Mouse (Mus musculus) bone marrow, adult 2 months (tissue): Measurements from ENCODE around the gene Aff1. TPM values are rescaled to one million over a fixed set of nuclear protein-coding genes. Genes with fewer than 3 reads are reported as not detected.

Source experiments
- H3K27ac ChIP-seq: fragments of 200-500 bp; 2 replicates; pipeline ENCODE4 v1.5.1; 2012; ENCODE audit warnings: low read depth, mild to moderate bottlenecking, control low read depth, inconsistent platforms, low read length; ENCODE audit not compliant: control insufficient read depth, poor library complexity, insufficient read depth
- H3K4me1 ChIP-seq: fragments of 200-500 bp; 2 replicates; pipeline ENCODE4 v1.6.1; 2011; ENCODE audit warnings: low read length; ENCODE audit not compliant: control insufficient read depth, insufficient read depth
- H3K4me3 ChIP-seq: fragments of 200-500 bp; replicated peaks from 2 replicates; pipeline ENCODE3; 2011; ENCODE audit warnings: mild to moderate bottlenecking, low read depth, low read length, control low read depth; ENCODE audit not compliant: control insufficient read depth
- CTCF ChIP-seq: fragments of 200-500 bp; IDR thresholded peaks from 2 replicates; pipeline ENCODE4 v1.5.1; 2011; ENCODE audit warnings: low read length, control low read depth; ENCODE audit not compliant: control insufficient read depth, insufficient read depth
- POLR2A ChIP-seq: fragments of 200-500 bp; IDR thresholded peaks from 2 replicates; pipeline ENCODE4 v1.6.1; 2011; ENCODE audit warnings: low read depth, mild to moderate bottlenecking, control low read depth, low read length, borderline replicate concordance; ENCODE audit not compliant: control insufficient read depth
- WGBS: fragments of 180-500 bp; shearing (Covaris S2); methylation state at CpG from one replicate; pipeline ENCODE4 v1.1.7; 2018; 5-methylcytosine and 5-hydroxymethylcytosine counted together
- polyA plus RNA-seq: library from polyadenylated mRNA; stranded (reverse); fragments of >200 nt; gene quantifications from 2 replicates; pipeline ENCODE4 v1.2.4, GENCODE M21; 2011; ENCODE audit warnings: low replicate concordance; ENCODE audit not compliant: missing spikeins, insufficient read depth, insufficient read length

Aff1 gene
- polyA plus RNA-seq, 1 experiment, result 41.4 TPM

GRCm38 (mm10) chr5:103845418-103846153 lies 153.4 kb downstream of the Aff1 start:
- 93% methylated on average over 19 of the region's 19 CpGs for WGBS
- Histone ChIP-seq H3K4me1 (no peaks in the 10 kb centered on the region), H3K4me3 (no peak overlapping the region), H3K27ac (no peak overlapping the region)
- no peak for TF ChIP-seq POLR2A
- no peak for TF ChIP-seq CTCF

GRCm38 (mm10) chr5:103846154-103846551 lies 154.0 kb downstream of the Aff1 start:
- Histone ChIP-seq H3K27ac (no peak overlapping the region), H3K4me3 (no peak overlapping the region), H3K4me1 (no peaks in the 10 kb centered on the region)
- WGBS, result 95% methylated on average over 10 of the region's 10 CpGs
- TF ChIP-seq CTCF, result no peak
- TF ChIP-seq POLR2A, result no peak

GRCm38 (mm10) chr5:103846609-103847008 lies 154.4 kb downstream of the Aff1 start:
- no peak overlapping the region for H3K4me3 ChIP-seq
- no peak overlapping the region for H3K27ac ChIP-seq
- TF ChIP-seq CTCF (no peak), POLR2A (no peak)
- H3K4me1 ChIP-seq, result no peaks in the 10 kb centered on the region
- 87% methylated on average over 5 of the region's 5 CpGs for WGBS

GRCm38 (mm10) chr5:103848546-103848945 lies 156.4 kb downstream of the Aff1 start:
- no peak for TF ChIP-seq CTCF
- TF ChIP-seq POLR2A, result no peak
- WGBS, result 94% methylated on average over 8 of the region's 8 CpGs
- H3K4me3 ChIP-seq, result no peak overlapping the region
- no peaks in the 10 kb centered on the region for H3K4me1 ChIP-seq
- H3K27ac ChIP-seq, result no peak overlapping the region

GRCm38 (mm10) chr5:103852756-103853549 lies 160.8 kb downstream of the Aff1 start:
- no peak overlapping the region for H3K27ac ChIP-seq
- no peak for TF ChIP-seq POLR2A
- TF ChIP-seq CTCF, result no peak
- H3K4me1 ChIP-seq, result no peaks in the 10 kb centered on the region
- WGBS, result 77% methylated on average over 4 of the region's 4 CpGs
- no peak overlapping the region for H3K4me3 ChIP-seq

GRCm38 (mm10) chr5:103854041-103854806 lies 162.1 kb downstream of the Aff1 start:
- TF ChIP-seq CTCF (no peak), POLR2A (no peak)
- Histone ChIP-seq H3K27ac (no peak overlapping the region), H3K4me3 (no peak overlapping the region), H3K4me1 (no peaks in the 10 kb centered on the region)
- WGBS, result 65% methylated on average over 17 of the region's 17 CpGs

GRCm38 (mm10) chr5:103854807-103855194 lies 162.6 kb downstream of the Aff1 start:
- H3K4me1 ChIP-seq, result no peaks in the 10 kb centered on the region
- H3K4me3 ChIP-seq, result no peak overlapping the region
- WGBS, result 88% methylated on average over 5 of the region's 5 CpGs
- H3K27ac ChIP-seq, result no peak overlapping the region
- TF ChIP-seq CTCF, result no peak
- TF ChIP-seq POLR2A, result no peak

GRCm38 (mm10) chr5:103855483-103856211 lies 163.5 kb downstream of the Aff1 start:
- Histone ChIP-seq H3K27ac (no peak overlapping the region), H3K4me3 (no peak overlapping the region), H3K4me1 (no peaks in the 10 kb centered on the region)
- WGBS, result 79% methylated on average over 14 of the region's 14 CpGs
- TF ChIP-seq CTCF, result no peak
- no peak for TF ChIP-seq POLR2A
